ENCODE assay signal across 7 mouse cellular contexts in genomic region chr11:110537602-110538001, GRCm38 (mm10).
DNase-seq lines count a peak whose midpoint lies in the region; ATAC-seq and TF ChIP-seq lines count a peak whose summit lies in the region.

No protein-coding gene starts in this region.

- DNase-seq in adrenal gland, adult 8-10 months: peak; percentile 45
- DNase-seq in embryo, embryonic 11.5 days (ENCODE audit: low read depth, low spot score): peak; percentile 76
- DNase-seq in gastrocnemius, postnatal 4 days (ENCODE audit: low spot score in 2 of 2): peak; percentile 39 to 67
- DNase-seq in left cerebral cortex, postnatal 4 days: peak; percentile 64
- DNase-seq in midbrain, embryonic 11.5 days (ENCODE audit: low spot score, missing footprints): peak; percentile 99
- DNase-seq in skeletal muscle tissue, adult 2 months (ENCODE audit: low read depth, low spot score): peak; percentile 47

- no peaks in the 10 kb centered on the region for H3K4me1 ChIP-seq in intestine, postnatal 0 days (replicated peaks; ENCODE audit: control insufficient read depth, insufficient read depth, low read length)
- H3K4me1 ChIP-seq in midbrain, embryonic 11.5 days (ENCODE audit: control insufficient read depth, insufficient read depth, low read length): no peaks in the 10 kb centered on the region

- 8% methylated on average over 15 of the region's 15 CpGs for WGBS in intestine, postnatal 0 days
- WGBS in midbrain, embryonic 11.5 days: 10% methylated on average over 15 of the region's 15 CpGs

- peak overlapping the region; percentile 61 for H3K4me2 ChIP-seq in intestine, postnatal 0 days (replicated peaks; ENCODE audit: low read depth)
- H3K4me2 ChIP-seq in midbrain, embryonic 11.5 days: 0 out of 2 replicates have a peak overlapping the region, but pooled peaks have one; percentile 17

- H3K4me3 ChIP-seq in intestine, postnatal 0 days (ENCODE audit: low read depth, low read length): no peak overlapping the region
- H3K4me3 ChIP-seq in midbrain, embryonic 11.5 days (ENCODE audit: low read depth, low read length): no peak overlapping the region

- no peak overlapping the region for H3K27ac ChIP-seq in intestine, postnatal 0 days (ENCODE audit: low read depth, low read length)
- no peak overlapping the region for H3K27ac ChIP-seq in midbrain, embryonic 11.5 days (ENCODE audit: low read depth, low read length)

- TF ChIP-seq CTCF in intestine, postnatal 0 days (IDR thresholded peaks at IDR 0.05; ENCODE audit: low read depth): peak; percentile 91

- no peak overlapping the region for H3K9ac ChIP-seq in intestine, postnatal 0 days (ENCODE audit: low read depth, low read length)
- no peak overlapping the region for H3K9ac ChIP-seq in midbrain, embryonic 11.5 days (ENCODE audit: low read length)

- no peaks in the 10 kb centered on the region for H3K27me3 ChIP-seq in intestine, postnatal 0 days (replicated peaks; ENCODE audit: control insufficient read depth, insufficient read depth, low read length)
- H3K27me3 ChIP-seq in midbrain, embryonic 11.5 days (ENCODE audit: control insufficient read depth, insufficient read depth, low read length): no peaks in the 10 kb centered on the region

- H3K36me3 ChIP-seq in intestine, postnatal 0 days (ENCODE audit: control insufficient read depth, insufficient read depth): no peaks in the 10 kb centered on the region
- no peaks in the 10 kb centered on the region for H3K36me3 ChIP-seq in midbrain, embryonic 11.5 days (ENCODE audit: control insufficient read depth, insufficient read depth, low read length)

- intact Hi-C loops in left cerebral cortex, postnatal 4 days (cut with DNase I): loop anchor here (10.0 kb wide), 2 partner anchors 907 to 987 kb away; no protein-coding TSS in a partner anchor

- H3K9me3 ChIP-seq in intestine, postnatal 0 days (ENCODE audit: control insufficient read depth): no peaks in the 10 kb centered on the region
- 0 out of 2 replicates have a peak, but pooled peaks cover 4% of the 10 kb centered on the region for H3K9me3 ChIP-seq in midbrain, embryonic 11.5 days (ENCODE audit: control insufficient read depth, low read length)

- ATAC-seq in intestine, postnatal 0 days: 0 out of 2 replicates have a peak, but pooled peaks have one; percentile 41
- ATAC-seq in midbrain, embryonic 11.5 days (ENCODE audit: low FRiP score): peak; percentile 44

Comparison
In these comparisons a context has a peak if more than half of its experiments do, and no peak if none do; other contexts are left out.
1. DNase-seq: peak in every context shown above with its lines; median percentile 99 in midbrain, embryonic 11.5 days; 76 in embryo, embryonic 11.5 days; 64 in left cerebral cortex, postnatal 4 days; 53 in gastrocnemius, postnatal 4 days; 47 in skeletal muscle tissue, adult 2 months; 45 in adrenal gland, adult 8-10 months.